Mouse (Mus musculus): ENCODE data around the gene Dpy19l3. TPM values are rescaled to one million over a fixed set of nuclear protein-coding genes. Genes with fewer than 3 reads are reported as not detected.

The Dpy19l3 gene
- polyA plus RNA-seq, 1 experiment from 2014 or later, result 22.2 TPM

GRCm38 (mm10) chr7:35744771-35745170 lies 9.5 kb downstream of the Dpy19l3 start:
- no peak overlapping the region for H3K27ac ChIP-seq (ENCODE audit: low read depth)
- H3K4me1 ChIP-seq (replicated peaks; ENCODE audit: control insufficient read depth, insufficient read depth, low read length), result no peaks in the 10 kb centered on the region
- DNase-seq (ENCODE audit: low spot score) (no peak), ATAC-seq (replicated peaks; ENCODE audit: low FRiP score, low TSS enrichment, low read depth) (no peak)
- H3K9me3 ChIP-seq (ENCODE audit: control insufficient read depth, low read length), result no peaks in the 10 kb centered on the region
- H3K9ac ChIP-seq (ENCODE audit: low read length), result no peak overlapping the region
- 92% methylated on average over 9 of the region's 9 CpGs for WGBS
- peaks cover 50% of the 10 kb centered on the region for H3K36me3 ChIP-seq (ENCODE audit: control insufficient read depth, insufficient read depth, low read length)
- H3K27me3 ChIP-seq (replicated peaks; ENCODE audit: control insufficient read depth, insufficient read depth, low read length), result no peaks in the 10 kb centered on the region
- no peak overlapping the region for H3K4me2 ChIP-seq (ENCODE audit: low read length)
- H3K4me3 ChIP-seq (ENCODE audit: low read depth, low read length), result no peak overlapping the region

DNA sequence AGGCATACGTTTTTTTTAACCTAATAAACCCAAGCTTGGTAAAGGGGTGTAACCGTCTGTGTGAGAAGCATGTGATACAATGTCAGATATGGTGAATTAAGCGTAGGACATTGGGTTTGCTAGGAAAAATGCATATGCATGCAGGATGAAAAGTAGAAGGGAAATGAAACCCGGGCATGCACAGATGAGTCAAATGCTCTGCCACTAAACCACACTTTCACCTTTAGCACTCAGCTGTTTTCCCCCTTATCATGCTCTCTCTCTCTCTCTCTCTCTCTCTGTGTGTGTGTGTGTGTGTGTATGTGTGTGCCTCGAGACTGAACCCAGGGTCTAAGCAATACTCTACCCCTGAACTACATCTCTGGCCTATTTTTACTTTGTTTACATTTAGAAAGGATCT lies 11.9 kb downstream of the Dpy19l3 start:
- no peaks in the 10 kb centered on the region for H3K27me3 ChIP-seq (replicated peaks; ENCODE audit: control insufficient read depth, insufficient read depth, low read length)
- no peaks in the 10 kb centered on the region for H3K4me1 ChIP-seq (replicated peaks; ENCODE audit: control insufficient read depth, insufficient read depth, low read length)
- H3K4me3 ChIP-seq (ENCODE audit: low read depth, low read length), result no peak overlapping the region
- H3K4me2 ChIP-seq (ENCODE audit: low read length), result no peak overlapping the region
- H3K27ac ChIP-seq (ENCODE audit: low read depth), result no peak overlapping the region
- no peak overlapping the region for H3K9ac ChIP-seq (ENCODE audit: low read length)
- 0 out of 2 replicates have a peak, but pooled peaks cover 3% of the 10 kb centered on the region for H3K9me3 ChIP-seq (ENCODE audit: control insufficient read depth, low read length)
- no peak for DNase-seq (ENCODE audit: low spot score)
- H3K36me3 ChIP-seq (ENCODE audit: control insufficient read depth, insufficient read depth, low read length), result peaks cover 29% of the 10 kb centered on the region
- ATAC-seq (replicated peaks; ENCODE audit: low FRiP score, low TSS enrichment, low read depth), result no peak
- WGBS, result 75% methylated on average over 5 of the region's 5 CpGs

DNA sequence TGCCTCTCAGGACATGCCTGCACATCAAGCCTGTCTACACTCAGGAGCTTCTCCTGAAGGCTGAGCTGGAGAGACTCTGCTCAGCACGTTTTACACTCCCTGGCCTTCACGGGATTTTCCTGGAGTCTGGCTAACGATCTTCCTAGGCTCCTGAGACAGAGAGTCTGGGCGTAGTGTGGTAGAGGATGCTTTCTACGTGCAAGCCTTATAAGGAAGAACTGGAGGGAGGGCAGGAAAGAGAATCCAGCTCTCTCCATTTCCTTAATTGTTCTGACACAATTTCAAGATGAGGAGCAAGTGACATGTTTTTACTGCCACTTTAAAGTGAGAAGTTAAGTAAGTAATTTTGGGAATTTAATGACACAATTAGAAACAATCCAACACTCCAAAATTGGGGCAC lies 12.4 kb downstream of the Dpy19l3 start:
- Histone ChIP-seq H3K9me3 (ENCODE audit: control insufficient read depth, low read length) (0 out of 2 replicates have a peak, but pooled peaks cover 3% of the 10 kb centered on the region), H3K36me3 (ENCODE audit: control insufficient read depth, insufficient read depth, low read length) (peaks cover 24% of the 10 kb centered on the region), H3K4me2 (ENCODE audit: low read length) (no peak overlapping the region), H3K4me1 (replicated peaks; ENCODE audit: control insufficient read depth, insufficient read depth, low read length) (no peaks in the 10 kb centered on the region), H3K27ac (ENCODE audit: low read depth) (peak overlapping the region; percentile 24), H3K27me3 (replicated peaks; ENCODE audit: control insufficient read depth, insufficient read depth, low read length) (no peaks in the 10 kb centered on the region), H3K9ac (ENCODE audit: low read length) (no peak overlapping the region), H3K4me3 (ENCODE audit: low read depth, low read length) (no peak overlapping the region)
- ATAC-seq (replicated peaks; ENCODE audit: low FRiP score, low TSS enrichment, low read depth) (no peak), DNase-seq (ENCODE audit: low spot score) (no peak)
- WGBS, result 75% methylated on average over 5 of the region's 5 CpGs

DNA sequence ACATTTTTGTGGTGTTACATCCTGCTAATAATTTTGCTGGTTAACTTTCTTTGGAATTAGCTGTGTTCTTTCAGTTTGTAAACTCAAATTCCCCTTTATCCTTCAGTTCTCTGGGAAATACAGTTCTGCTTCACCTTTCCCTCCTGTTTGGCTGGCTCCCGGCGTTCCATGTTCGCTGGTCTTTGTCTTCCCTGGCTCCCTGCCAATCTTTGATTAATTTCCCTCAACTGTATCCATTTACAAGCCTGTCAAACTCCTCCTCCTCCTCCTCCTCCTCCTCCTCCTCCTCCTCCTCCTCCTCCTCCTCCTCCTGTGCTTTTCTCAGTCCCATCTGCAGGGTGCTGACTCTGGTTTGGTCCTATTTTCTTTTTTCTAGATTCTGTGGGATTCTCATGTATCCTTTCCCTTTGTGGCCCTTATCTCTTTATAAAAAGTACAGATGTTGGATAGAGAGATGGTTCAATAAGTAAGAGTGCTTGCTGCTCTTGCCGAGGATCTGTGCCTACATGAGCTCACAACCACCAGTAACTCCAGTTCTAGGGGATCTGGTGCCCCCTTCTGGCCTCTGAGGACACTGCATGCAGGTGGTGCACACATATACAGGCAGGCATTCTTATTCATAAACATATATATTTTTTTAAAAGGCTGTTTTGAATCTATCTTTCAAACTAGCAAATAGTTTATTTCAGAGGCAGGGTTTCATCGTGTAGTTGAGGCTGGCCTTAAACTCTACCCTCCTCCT lies 13.6 kb downstream of the Dpy19l3 start:
- peak; percentile 70 for DNase-seq (ENCODE audit: low spot score)
- Histone ChIP-seq H3K9me3 (ENCODE audit: control insufficient read depth, low read length) (0 out of 2 replicates have a peak, but pooled peaks cover 3% of the 10 kb centered on the region), H3K9ac (ENCODE audit: low read length) (no peak overlapping the region), H3K36me3 (ENCODE audit: control insufficient read depth, insufficient read depth, low read length) (peaks cover 18% of the 10 kb centered on the region), H3K27me3 (replicated peaks; ENCODE audit: control insufficient read depth, insufficient read depth, low read length) (no peaks in the 10 kb centered on the region), H3K4me1 (replicated peaks; ENCODE audit: control insufficient read depth, insufficient read depth, low read length) (no peaks in the 10 kb centered on the region), H3K4me3 (ENCODE audit: low read depth, low read length) (no peak overlapping the region), H3K27ac (ENCODE audit: low read depth) (no peak overlapping the region), H3K4me2 (ENCODE audit: low read length) (no peak overlapping the region)
- no peak for ATAC-seq (replicated peaks; ENCODE audit: low FRiP score, low TSS enrichment, low read depth)
- WGBS, result 53% methylated on average over 5 of the region's 5 CpGs

DNA sequence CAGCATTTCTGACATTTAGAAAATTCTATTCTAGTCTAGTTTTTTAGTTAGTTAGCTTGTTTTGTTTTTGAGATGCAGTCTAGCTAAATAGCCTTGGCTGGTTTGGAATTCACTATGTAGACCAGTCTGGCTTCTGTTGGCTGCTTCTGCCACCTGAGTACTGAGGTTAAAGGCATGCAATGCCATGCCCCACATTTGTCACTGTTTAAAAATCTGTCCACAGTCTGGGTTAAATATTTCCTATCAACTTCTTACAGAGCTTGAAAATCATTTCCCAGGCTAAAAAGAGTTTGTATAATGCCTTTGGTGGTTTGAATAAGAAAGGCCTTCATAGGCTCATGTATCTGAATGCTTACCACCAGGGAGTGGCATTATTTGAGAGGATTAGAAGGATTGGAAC lies 15.4 kb downstream of the Dpy19l3 start:
- ATAC-seq (replicated peaks; ENCODE audit: low FRiP score, low TSS enrichment, low read depth) (no peak), DNase-seq (ENCODE audit: low spot score) (no peak)
- H3K4me1 ChIP-seq (replicated peaks; ENCODE audit: control insufficient read depth, insufficient read depth, low read length), result no peaks in the 10 kb centered on the region
- no peak overlapping the region for H3K4me2 ChIP-seq (ENCODE audit: low read length)
- no peaks in the 10 kb centered on the region for H3K27me3 ChIP-seq (replicated peaks; ENCODE audit: control insufficient read depth, insufficient read depth, low read length)
- H3K27ac ChIP-seq (ENCODE audit: low read depth), result no peak overlapping the region
- H3K9ac ChIP-seq (ENCODE audit: low read length), result no peak overlapping the region
- H3K4me3 ChIP-seq (ENCODE audit: low read depth, low read length), result no peak overlapping the region
- H3K36me3 ChIP-seq (ENCODE audit: control insufficient read depth, insufficient read depth, low read length), result peaks cover 7% of the 10 kb centered on the region; the same call in 1 of the 2 replicates
- H3K9me3 ChIP-seq (ENCODE audit: control insufficient read depth, low read length), result 0 out of 2 replicates have a peak, but pooled peaks cover 3% of the 10 kb centered on the region

- H3K36me3 ChIP-seq (ENCODE audit: control insufficient read depth, insufficient read depth, low read length), result peaks cover 2% of the 10 kb centered on the region; the same call in 1 of the 2 replicates
- ATAC-seq (replicated peaks; ENCODE audit: low FRiP score, low TSS enrichment, low read depth) (no peak), DNase-seq (ENCODE audit: low spot score) (no peak)
- H3K27ac ChIP-seq (ENCODE audit: low read depth), result no peak overlapping the region
- no peak overlapping the region for H3K9ac ChIP-seq (ENCODE audit: low read length)
- H3K4me2 ChIP-seq (ENCODE audit: low read length), result no peak overlapping the region
- H3K9me3 ChIP-seq (ENCODE audit: control insufficient read depth, low read length), result 0 out of 2 replicates have a peak, but pooled peaks cover 3% of the 10 kb centered on the region
- H3K4me3 ChIP-seq (ENCODE audit: low read depth, low read length), result no peak overlapping the region
- no peaks in the 10 kb centered on the region for H3K27me3 ChIP-seq (replicated peaks; ENCODE audit: control insufficient read depth, insufficient read depth, low read length)
- H3K4me1 ChIP-seq (replicated peaks; ENCODE audit: control insufficient read depth, insufficient read depth, low read length), result no peaks in the 10 kb centered on the region
- WGBS, result 71% methylated on average over 14 of the region's 14 CpGs
Measured at GRCm38 (mm10) chr7:35733313-35734050, 20.8 kb downstream of the Dpy19l3 start.

- ATAC-seq (replicated peaks; ENCODE audit: low FRiP score, low TSS enrichment, low read depth), result no peak
- DNase-seq (ENCODE audit: low spot score), result no peak
- Histone ChIP-seq H3K9ac (ENCODE audit: low read length) (no peak overlapping the region), H3K4me1 (replicated peaks; ENCODE audit: control insufficient read depth, insufficient read depth, low read length) (no peaks in the 10 kb centered on the region), H3K27ac (ENCODE audit: low read depth) (no peak overlapping the region), H3K9me3 (ENCODE audit: control insufficient read depth, low read length) (0 out of 2 replicates have a peak, but pooled peaks cover 2% of the 10 kb centered on the region), H3K4me3 (ENCODE audit: low read depth, low read length) (no peak overlapping the region), H3K36me3 (ENCODE audit: control insufficient read depth, insufficient read depth, low read length) (peaks cover 2% of the 10 kb centered on the region; the same call in 1 of the 2 replicates), H3K4me2 (ENCODE audit: low read length) (no peak overlapping the region), H3K27me3 (replicated peaks; ENCODE audit: control insufficient read depth, insufficient read depth, low read length) (no peaks in the 10 kb centered on the region)
- 85% methylated on average over 10 of the region's 10 CpGs for WGBS
Measured at GRCm38 (mm10) chr7:35732585-35733059, 21.6 kb downstream of the Dpy19l3 start.

DNA sequence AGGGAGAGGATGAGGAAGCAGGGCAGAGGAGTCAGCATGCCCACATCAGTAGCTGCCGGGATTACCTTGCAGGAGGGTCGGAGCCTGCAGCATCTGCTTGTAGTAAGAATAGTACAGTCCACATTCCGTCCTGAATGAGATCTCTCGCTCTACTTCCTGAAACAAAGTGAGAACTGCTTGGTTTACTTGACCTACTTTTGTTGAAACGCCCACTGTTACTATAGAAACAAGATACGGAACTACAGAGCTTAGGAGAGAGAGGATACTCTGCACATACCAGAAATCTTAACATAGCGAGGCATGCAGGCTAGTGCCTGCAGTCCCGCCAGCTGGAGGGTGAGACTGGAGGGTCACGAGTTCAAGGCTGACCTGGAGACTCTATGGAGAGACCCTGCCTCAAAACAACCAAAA lies 24.6 kb downstream of the Dpy19l3 start:
- H3K36me3 ChIP-seq (ENCODE audit: control insufficient read depth, insufficient read depth, low read length), result peaks cover 21% of the 10 kb centered on the region
- H3K9ac ChIP-seq (ENCODE audit: low read length), result no peak overlapping the region
- H3K27me3 ChIP-seq (replicated peaks; ENCODE audit: control insufficient read depth, insufficient read depth, low read length), result no peaks in the 10 kb centered on the region
- ATAC-seq (replicated peaks; ENCODE audit: low FRiP score, low TSS enrichment, low read depth) (no peak), DNase-seq (ENCODE audit: low spot score) (no peak)
- no peaks in the 10 kb centered on the region for H3K9me3 ChIP-seq (ENCODE audit: control insufficient read depth, low read length)
- H3K27ac ChIP-seq (ENCODE audit: low read depth), result no peak overlapping the region
- 81% methylated on average over 9 of the region's 9 CpGs for WGBS
- no peaks in the 10 kb centered on the region for H3K4me1 ChIP-seq (replicated peaks; ENCODE audit: control insufficient read depth, insufficient read depth, low read length)
- no peak overlapping the region for H3K4me3 ChIP-seq (ENCODE audit: low read depth, low read length)
- H3K4me2 ChIP-seq (ENCODE audit: low read length), result no peak overlapping the region

Data from intestine, embryonic 14.5 days (tissue).